Mouse (Mus musculus) urinary bladder, adult 2 months (tissue): Measurements from ENCODE around the gene Agap2. TPM values are rescaled to one million over a fixed set of nuclear protein-coding genes. Genes with fewer than 3 reads are reported as not detected.

ENCODE experiments used
- DNase-seq: peaks from one replicate; pipeline ENCODE4 v3.0.0; 2022; ENCODE audit warnings: low spot score
- polyA plus RNA-seq: library from polyadenylated mRNA; depleted of rRNA; stranded (reverse); fragments of >200 nt; gene quantifications from 2 replicates; pipeline ENCODE4 v1.2.3, GENCODE M21; 2012; rRNA removed

Gene Agap2
- polyA plus RNA-seq, 1 experiment, result 2.5 TPM

GRCm38 (mm10) chr10:127135118-127135836 lies 60.2 kb downstream of the Agap2 start:
- DNase-seq, result no peak

- no peak for DNase-seq
These were observed 61.4 kb downstream of the Agap2 start for GRCm38 (mm10) chr10:127136510-127136909.

GRCm38 (mm10) chr10:127137896-127138295 lies 62.8 kb downstream of the Agap2 start:
- DNase-seq, result no peak

- DNase-seq, result no peak
These were observed 63.5 kb downstream of the Agap2 start for GRCm38 (mm10) chr10:127138328-127139141.

- DNase-seq, result no peak
These were observed 65.9 kb downstream of the Agap2 start for GRCm38 (mm10) chr10:127140971-127141370.

- no peak for DNase-seq
These were observed 66.4 kb downstream of the Agap2 start for GRCm38 (mm10) chr10:127141500-127141899.

Other genes with a start within 250 kb of the Agap2 start
- 5.7 and 7.5 TPM in 2 replicates for gene Atp23, start 173.9 kb upstream of the Agap2 start, polyA plus RNA-seq
- 146 and 191 TPM in 2 replicates for gene Ctdsp2, start 96.6 kb upstream of the Agap2 start, polyA plus RNA-seq
- gene Avil, start 74.6 kb upstream of the Agap2 start, polyA plus RNA-seq, result 0.28 and 0.53 TPM in 2 replicates
- gene Tsfm, start 44.4 kb upstream of the Agap2 start, polyA plus RNA-seq, result 29.5 and 36.9 TPM in 2 replicates
- 26.9 and 33.6 TPM in 2 replicates for gene Mettl1, start 33.9 kb upstream of the Agap2 start, polyA plus RNA-seq
- 0.78 and 1.1 TPM in 2 replicates for gene Eef1akmt3, start 33.8 kb upstream of the Agap2 start, polyA plus RNA-seq
- gene Cyp27b1, start 27.0 kb upstream of the Agap2 start, polyA plus RNA-seq, result 0.28 and 0.50 TPM in 2 replicates
- 3.5 and 4.9 TPM in 2 replicates for gene March9, start 15.1 kb upstream of the Agap2 start, polyA plus RNA-seq
- gene Cdk4, start 11.8 kb upstream of the Agap2 start, polyA plus RNA-seq, result 252 and 268 TPM in 2 replicates
- 79.5 and 81.4 TPM in 2 replicates for gene Tspan31, start 5.0 kb upstream of the Agap2 start, polyA plus RNA-seq
- gene Os9, start 45.8 kb downstream of the Agap2 start, polyA plus RNA-seq, result 53.9 and 72.8 TPM in 2 replicates
- gene B4galnt1, start 89.9 kb downstream of the Agap2 start, polyA plus RNA-seq, result 6.2 and 7.9 TPM in 2 replicates
- 0.72 and 1.5 TPM in 2 replicates for gene Slc26a10, start 105.4 kb downstream of the Agap2 start, polyA plus RNA-seq
- 178 and 188 TPM in 2 replicates for gene Arhgef25, start 114.8 kb downstream of the Agap2 start, polyA plus RNA-seq
- 193 and 272 TPM in 2 replicates for gene Dtx3, start 120.4 kb downstream of the Agap2 start, polyA plus RNA-seq
- 47.7 and 48.4 TPM in 2 replicates for gene Pip4k2c, start 136.3 kb downstream of the Agap2 start, polyA plus RNA-seq
- 5.9 and 6.6 TPM in 2 replicates for gene Kif5a, start 188.1 kb downstream of the Agap2 start, polyA plus RNA-seq
- gene Dctn2, start 191.1 kb downstream of the Agap2 start, polyA plus RNA-seq, result 173 and 201 TPM in 2 replicates
- gene Mbd6, start 213.7 kb downstream of the Agap2 start, polyA plus RNA-seq, result 19.8 and 42.1 TPM in 2 replicates
- 44.7 and 47.7 TPM in 2 replicates for gene Mars, start 236.5 kb downstream of the Agap2 start, polyA plus RNA-seq
- 6.7 and 8.4 TPM in 2 replicates for gene Arhgap9, start 246.7 kb downstream of the Agap2 start, polyA plus RNA-seq